Mouse (Mus musculus) olfactory bulb, adult 2 months (tissue): ENCODE measurements at regions not wholly inside any gene's neighbourhood (a gene's known extent, or its start where the extent isn't known, plus 50 kb on each side); places are given as distances from the start of the nearest gene placed in this dataset.

Experiments used
- CTCF ChIP-seq: fragments of 200-500 bp; IDR thresholded peaks from 2 replicates; pipeline ENCODE4 v1.5.1; 2012; ENCODE audit warnings: low read depth, mild to moderate bottlenecking, low read length, moderate library complexity; ENCODE audit not compliant: insufficient read depth
- POLR2A ChIP-seq: fragments of 200-500 bp; IDR thresholded peaks from 2 replicates; pipeline ENCODE4 v1.6.1; 2012; ENCODE audit warnings: mild to moderate bottlenecking, low read depth, low read length, moderate library complexity; ENCODE audit not compliant: insufficient read depth

DNA sequence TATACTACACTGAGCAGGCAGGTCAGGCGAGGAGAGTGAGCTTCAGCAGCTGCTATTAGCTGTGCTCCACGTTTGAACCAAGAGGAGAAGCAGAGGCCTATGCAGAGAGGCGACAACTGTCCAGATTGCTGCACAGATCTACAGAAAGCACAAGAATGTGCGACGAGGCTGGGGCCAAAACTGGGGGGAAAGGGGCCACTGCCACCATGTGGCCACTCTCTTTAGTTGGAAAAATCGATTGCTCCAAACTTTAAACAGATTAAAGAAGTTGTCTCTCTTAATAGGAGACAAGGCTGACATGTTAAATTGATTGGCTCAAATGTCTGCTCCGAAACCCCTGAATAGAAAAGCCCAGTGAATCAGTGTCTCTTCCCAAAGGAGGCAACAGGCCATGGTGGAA, 127.3 kb downstream of the St8sia2 start:
- TF ChIP-seq CTCF (no peak), POLR2A (no peak)
